Mouse (Mus musculus) intestine, postnatal 0 days (tissue): ENCODE measurements around the gene Oprm1. TPM values are rescaled to one million over a fixed set of nuclear protein-coding genes. Genes with fewer than 3 reads are reported as not detected.

Source experiments
- ATAC-seq: fragments of 200-750 bp; cut with Nextera tagmentation; 2 replicates; pipeline ENCODE4 v1.8.0; 2017; ENCODE audit warnings: mild to moderate bottlenecking, moderate TSS enrichment, moderate library complexity
- H3K27ac ChIP-seq: fragments of 300-500 bp; sonication (generic); 2 replicates; pipeline ENCODE4 v1.5.1; 2014; ENCODE audit warnings: mild to moderate bottlenecking, low read depth, low read length, moderate library complexity
- H3K27me3 ChIP-seq: fragments of 300-500 bp; sonication (generic); replicated peaks from 2 replicates; pipeline ENCODE4 v1.6.1; 2014; ENCODE audit warnings: low read length, mixed read lengths; ENCODE audit not compliant: control insufficient read depth, insufficient read depth
- H3K36me3 ChIP-seq: fragments of 300-500 bp; sonication (generic); 2 replicates; pipeline ENCODE4 v1.6.1; 2014; ENCODE audit warnings: mild to moderate bottlenecking, moderate library complexity; ENCODE audit not compliant: control insufficient read depth, insufficient read depth
- H3K4me1 ChIP-seq: fragments of 300-500 bp; sonication (generic); replicated peaks from 2 replicates; pipeline ENCODE4 v1.6.1; 2014; ENCODE audit warnings: antibody characterized with exemption, low read length, mixed read lengths; ENCODE audit not compliant: control insufficient read depth, insufficient read depth
- H3K4me2 ChIP-seq: fragments of 300-500 bp; sonication (generic); replicated peaks from 2 replicates; pipeline ENCODE4 v1.6.1; 2014; ENCODE audit warnings: low read depth, mild to moderate bottlenecking, moderate library complexity
- H3K4me3 ChIP-seq: fragments of 300-500 bp; sonication (generic); 2 replicates; pipeline ENCODE4 v1.5.1; 2014; ENCODE audit warnings: low read depth, low read length
- H3K9ac ChIP-seq: fragments of 300-500 bp; sonication (generic); 2 replicates; pipeline ENCODE4 v1.6.1; 2014; ENCODE audit warnings: mild to moderate bottlenecking, low read depth, low read length
- H3K9me3 ChIP-seq: fragments of 300-500 bp; sonication (generic); 2 replicates; pipeline ENCODE4 v1.6.1; 2016; ENCODE audit warnings: mixed run types; ENCODE audit not compliant: control insufficient read depth
- CTCF ChIP-seq: sonication (generic); IDR thresholded peaks from 2 replicates; pipeline ENCODE4 v1.5.1; 2016; ENCODE audit warnings: low read depth, mild to moderate bottlenecking, control low read depth, antibody characterized with exemption, moderate library complexity
- WGBS: fragments of 180-500 bp; shearing (Covaris S2); extraction: QIAGEN DNeasy Blood & Tissue Kit; methylation state at CpG from one replicate; pipeline ENCODE4 v1.1.7; 2014; 5-methylcytosine and 5-hydroxymethylcytosine counted together
- polyA plus RNA-seq: library from polyadenylated mRNA; unstranded; fragments of >200 nt; fragmentation: Nextera tagmentation; extraction: Ambion mirVana; gene quantifications from 2 replicates; pipeline ENCODE4 v1.2.1, GENCODE M21; 2015

The Oprm1 gene
- polyA plus RNA-seq, 1 experiment from 2014 or later, result 0.29 TPM

GRCm38 (mm10) chr10:7010543-7010942 is 252.2 kb downstream of the Oprm1 start:
- 70% methylated on average over 8 of the region's 8 CpGs for WGBS
- Histone ChIP-seq H3K9me3 (no peaks in the 10 kb centered on the region), H3K9ac (no peak overlapping the region), H3K4me3 (no peak overlapping the region), H3K27ac (no peak overlapping the region), H3K4me1 (no peaks in the 10 kb centered on the region), H3K4me2 (no peak overlapping the region), H3K27me3 (no peaks in the 10 kb centered on the region), H3K36me3 (no peaks in the 10 kb centered on the region)
- no peak for ATAC-seq
- TF ChIP-seq CTCF, result no peak

DNA sequence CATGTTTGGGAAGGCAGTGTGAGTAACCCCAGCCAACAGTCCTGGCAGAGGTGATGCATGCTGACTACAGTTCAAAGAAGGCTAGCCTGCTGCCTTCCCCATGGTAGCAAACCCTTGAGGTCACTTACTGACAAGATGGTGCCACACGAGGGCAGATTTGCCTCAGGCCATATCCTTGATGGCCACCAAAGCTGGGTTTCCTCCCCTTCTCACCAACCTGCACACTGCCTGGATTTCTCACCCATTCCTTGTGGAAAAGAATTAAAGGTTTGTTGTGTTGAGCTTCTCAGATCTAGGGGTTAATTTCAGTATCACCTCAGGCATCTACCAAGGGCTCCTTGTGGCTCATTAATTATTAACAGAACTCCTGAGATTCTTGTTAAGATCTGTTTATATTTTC is 256.9 kb downstream of the Oprm1 start:
- Histone ChIP-seq H3K27me3 (no peaks in the 10 kb centered on the region), H3K27ac (no peak overlapping the region), H3K9ac (no peak overlapping the region), H3K36me3 (no peaks in the 10 kb centered on the region), H3K4me3 (no peak overlapping the region), H3K4me1 (no peaks in the 10 kb centered on the region), H3K9me3 (no peaks in the 10 kb centered on the region), H3K4me2 (no peak overlapping the region)
- no peak for ATAC-seq
- peak; percentile 49 for TF ChIP-seq CTCF
- 5% methylated on average over 1 of the region's 1 CpGs for WGBS

- ATAC-seq, result no peak
- WGBS, result 58% methylated on average over 7 of the region's 7 CpGs
Observed at GRCm38 (mm10) chr10:7019781-7020386, 261.6 kb downstream of the Oprm1 start.

GRCm38 (mm10) chr10:7020551-7020950 is 262.2 kb downstream of the Oprm1 start:
- WGBS, result 85% methylated on average over 9 of the region's 9 CpGs

More at GRCm38 (mm10) chr10:7019781-7020386, 261.6 kb downstream of the Oprm1 start:
- H3K36me3 ChIP-seq, result no peaks in the 10 kb centered on the region
- no peak overlapping the region for H3K4me2 ChIP-seq
- H3K9me3 ChIP-seq, result no peaks in the 10 kb centered on the region
- no peaks in the 10 kb centered on the region for H3K4me1 ChIP-seq
- no peak for TF ChIP-seq CTCF
- H3K4me3 ChIP-seq, result no peak overlapping the region
- H3K9ac ChIP-seq, result no peak overlapping the region
- no peak overlapping the region for H3K27ac ChIP-seq
- H3K27me3 ChIP-seq, result no peaks in the 10 kb centered on the region

GRCm38 (mm10) chr10:7025028-7025427 is 266.7 kb downstream of the Oprm1 start:
- 73% methylated on average over 1 of the region's 1 CpGs for WGBS
- no peaks in the 10 kb centered on the region for H3K4me1 ChIP-seq
- H3K4me3 ChIP-seq, result no peak overlapping the region
- H3K27me3 ChIP-seq, result no peaks in the 10 kb centered on the region
- H3K9me3 ChIP-seq, result no peaks in the 10 kb centered on the region
- no peak overlapping the region for H3K27ac ChIP-seq
- H3K36me3 ChIP-seq, result no peaks in the 10 kb centered on the region
- no peak for TF ChIP-seq CTCF
- ATAC-seq, result no peak
- H3K9ac ChIP-seq, result no peak overlapping the region
- no peak overlapping the region for H3K4me2 ChIP-seq

More at GRCm38 (mm10) chr10:7020551-7020950, 262.2 kb downstream of the Oprm1 start:
- Histone ChIP-seq H3K27me3 (no peaks in the 10 kb centered on the region), H3K4me1 (no peaks in the 10 kb centered on the region), H3K4me3 (no peak overlapping the region), H3K9ac (no peak overlapping the region), H3K9me3 (no peaks in the 10 kb centered on the region), H3K4me2 (no peak overlapping the region), H3K36me3 (no peaks in the 10 kb centered on the region), H3K27ac (no peak overlapping the region)
- TF ChIP-seq CTCF, result no peak
- ATAC-seq, result no peak

- no peak overlapping the region for H3K4me3 ChIP-seq
- no peaks in the 10 kb centered on the region for H3K36me3 ChIP-seq
- H3K4me2 ChIP-seq, result no peak overlapping the region
- H3K9me3 ChIP-seq, result no peaks in the 10 kb centered on the region
- H3K9ac ChIP-seq, result no peak overlapping the region
- no peak overlapping the region for H3K27ac ChIP-seq
- H3K4me1 ChIP-seq, result no peaks in the 10 kb centered on the region
- H3K27me3 ChIP-seq, result no peaks in the 10 kb centered on the region
- WGBS, result 76% methylated on average over 2 of the region's 2 CpGs
- TF ChIP-seq CTCF, result no peak
- ATAC-seq, result no peak
Observed at GRCm38 (mm10) chr10:7033459-7033858, 275.2 kb downstream of the Oprm1 start.
